Comparison of ENCODE assay signal across 8 mouse cellular contexts in genomic region chr10:40998330-40998729, GRCm38 (mm10).
DNase-seq lines count a peak whose midpoint lies in the region; ATAC-seq and TF ChIP-seq lines count a peak whose summit lies in the region.

No protein-coding gene starts in this region.

- H3K27me3 ChIP-seq in kidney, adult 2 months (replicated peaks; ENCODE audit: control insufficient read depth, insufficient read depth, low read length), result no peaks in the 10 kb centered on the region
- no peaks in the 10 kb centered on the region for H3K27me3 ChIP-seq in kidney, embryonic 15.5 days
- H3K27me3 ChIP-seq in neural tube, embryonic 14.5 days (ENCODE audit: control insufficient read depth, insufficient read depth, low read length), result no peaks in the 10 kb centered on the region

- TF ChIP-seq CTCF in kidney, adult 2 months (conservative IDR thresholded peaks at IDR 0.05; ENCODE audit: insufficient read depth, insufficient read length, low read depth, low read length), result no peak

- no peak overlapping the region for H3K27ac ChIP-seq in kidney, adult 2 months (ENCODE audit: insufficient read depth, low read depth, low read length)
- H3K27ac ChIP-seq in kidney, embryonic 15.5 days, result no peak overlapping the region
- peak overlapping the region; percentile 8; the same call in 1 of the 2 replicates for H3K27ac ChIP-seq in neural tube, embryonic 14.5 days (ENCODE audit: low read depth, low read length)

- H3K4me2 ChIP-seq in kidney, embryonic 15.5 days, result no peak overlapping the region
- H3K4me2 ChIP-seq in neural tube, embryonic 14.5 days (ENCODE audit: low read depth, low read length), result no peak overlapping the region

- H3K9me3 ChIP-seq in kidney, embryonic 15.5 days (replicated peaks), result no peaks in the 10 kb centered on the region
- H3K9me3 ChIP-seq in neural tube, embryonic 14.5 days (ENCODE audit: control insufficient read depth, low read length), result no peaks in the 10 kb centered on the region

- no peak for TF ChIP-seq POLR2A in kidney, adult 2 months (IDR thresholded peaks at IDR 0.05; ENCODE audit: low read depth, low read length)

- peak; percentile 41 for DNase-seq in kidney, adult 2 months
- DNase-seq in cerebellum, adult 9-10 months, result peak; percentile 40
- peak; percentile 57 to 66 for DNase-seq in kidney, postnatal 4 days
- DNase-seq in B cell, adult 2 months, result no peak

- ATAC-seq in kidney, embryonic 15.5 days (replicated peaks; ENCODE audit: low FRiP score), result no peak
- peak; percentile 78 for ATAC-seq in neural tube, embryonic 14.5 days (ENCODE audit: low read depth)
- no peak for ATAC-seq in activated CD4-positive, CD25-positive, alpha-beta regulatory T cell, adult 4 months
- ATAC-seq in megakaryocyte progenitor cell, adult 5-6 weeks (replicated peaks; ENCODE audit: poor library complexity), result no peak

- no peaks in the 10 kb centered on the region for H3K36me3 ChIP-seq in kidney, adult 2 months (ENCODE audit: control insufficient read depth, insufficient read depth, low read length)
- no peaks in the 10 kb centered on the region for H3K36me3 ChIP-seq in kidney, embryonic 15.5 days
- H3K36me3 ChIP-seq in neural tube, embryonic 14.5 days (ENCODE audit: control insufficient read depth, insufficient read depth, low read length), result no peaks in the 10 kb centered on the region

- 40% methylated on average over 7 of the region's 7 CpGs for WGBS in kidney, adult 2 months
- WGBS in kidney, embryonic 15.5 days, result 65% methylated on average over 7 of the region's 7 CpGs
- 25% methylated on average over 7 of the region's 7 CpGs for WGBS in neural tube, embryonic 14.5 days

- no peak overlapping the region for H3K4me3 ChIP-seq in kidney, adult 2 months (ENCODE audit: insufficient read depth, low read depth, low read length)
- no peak overlapping the region for H3K4me3 ChIP-seq in kidney, embryonic 15.5 days (replicated peaks)
- H3K4me3 ChIP-seq in neural tube, embryonic 14.5 days (ENCODE audit: low read depth, low read length), result no peak overlapping the region

- H3K9ac ChIP-seq in kidney, embryonic 15.5 days, result no peak overlapping the region
- no peak overlapping the region for H3K9ac ChIP-seq in neural tube, embryonic 14.5 days (replicated peaks; ENCODE audit: low read depth, low read length)

- no peaks in the 10 kb centered on the region for H3K4me1 ChIP-seq in kidney, adult 2 months (ENCODE audit: control insufficient read depth, insufficient read depth, low read length)
- H3K4me1 ChIP-seq in kidney, embryonic 15.5 days, result no peaks in the 10 kb centered on the region
- H3K4me1 ChIP-seq in neural tube, embryonic 14.5 days (ENCODE audit: control insufficient read depth, insufficient read depth, low read length), result peaks cover 3% of the 10 kb centered on the region; the same call in 1 of the 2 replicates

Comparison
In these comparisons a context has a peak if more than half of its experiments do, and no peak if none do; other contexts are left out.
1. DNase-seq: peak in kidney, adult 2 months (single experiment), cerebellum, adult 9-10 months (single experiment) and kidney, postnatal 4 days (2 of 2); none in B cell, adult 2 months (0 of 2).